Mouse (Mus musculus): ENCODE measurements at regions not wholly inside any gene's neighbourhood (a gene's known extent, or its start where the extent isn't known, plus 50 kb on each side); places are given as distances from the start of the nearest gene placed in this dataset.

- DNase-seq (ENCODE audit: low spot score in 2 of 2) = no peak
Observed at GRCm38 (mm10) chr14:99516703-99517102, 218.2 kb downstream of the Klf5 start.

DNA sequence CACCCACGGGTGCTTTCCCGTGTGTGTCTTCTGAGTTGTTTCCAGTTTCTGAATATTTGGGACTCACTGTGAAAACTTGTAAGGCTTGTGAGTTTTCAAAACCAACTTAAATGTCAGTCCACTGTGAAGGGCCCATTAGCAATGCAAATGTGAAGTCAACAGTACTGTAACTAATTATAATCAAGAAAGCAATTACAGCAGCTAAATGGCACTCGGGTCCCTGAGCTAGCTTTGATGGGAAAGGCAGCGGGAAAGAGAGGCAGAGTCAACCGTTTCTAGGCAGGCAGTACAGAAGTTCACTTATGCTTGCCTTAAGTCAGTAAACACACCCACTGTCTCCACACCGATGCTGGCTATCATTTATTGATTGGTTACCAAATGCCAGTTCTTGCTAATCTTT, 221.9 kb downstream of the Klf5 start:
- no peak for DNase-seq (ENCODE audit: low spot score in 2 of 2)

DNA sequence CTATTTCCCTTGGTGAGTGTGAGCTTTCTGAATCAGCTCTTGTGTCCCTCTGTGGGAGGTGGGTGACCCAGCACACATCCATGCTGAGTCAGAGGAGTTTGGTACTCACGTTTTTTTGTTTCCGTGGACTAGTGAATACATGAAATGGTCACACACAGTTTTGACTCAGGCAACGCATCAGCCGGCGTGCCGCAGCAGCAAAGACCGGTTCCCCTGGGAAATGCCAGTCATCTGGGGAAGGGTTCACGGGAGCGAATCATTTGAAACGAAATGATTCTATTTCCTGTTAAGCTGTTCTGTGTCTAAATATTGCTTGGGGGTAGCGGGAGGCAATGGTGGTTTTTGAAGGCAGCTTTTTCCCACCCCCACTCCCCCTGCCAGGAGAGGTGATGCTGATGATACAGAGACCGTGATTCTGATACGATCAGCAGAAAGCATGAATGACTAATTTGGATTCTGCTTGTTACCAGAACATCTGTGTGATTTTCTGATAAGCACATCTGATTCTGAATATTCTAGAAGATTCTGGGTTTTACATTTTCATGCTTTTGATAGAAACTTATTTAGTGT, 223.5 kb downstream of the Klf5 start:
- DNase-seq (ENCODE audit: low spot score in 2 of 2) = peak; percentile 3 to 5

GRCm38 (mm10) chr14:99535781-99536180, 237.3 kb downstream of the Klf5 start:
- no peak for DNase-seq (ENCODE audit: low spot score in 2 of 2)

DNA sequence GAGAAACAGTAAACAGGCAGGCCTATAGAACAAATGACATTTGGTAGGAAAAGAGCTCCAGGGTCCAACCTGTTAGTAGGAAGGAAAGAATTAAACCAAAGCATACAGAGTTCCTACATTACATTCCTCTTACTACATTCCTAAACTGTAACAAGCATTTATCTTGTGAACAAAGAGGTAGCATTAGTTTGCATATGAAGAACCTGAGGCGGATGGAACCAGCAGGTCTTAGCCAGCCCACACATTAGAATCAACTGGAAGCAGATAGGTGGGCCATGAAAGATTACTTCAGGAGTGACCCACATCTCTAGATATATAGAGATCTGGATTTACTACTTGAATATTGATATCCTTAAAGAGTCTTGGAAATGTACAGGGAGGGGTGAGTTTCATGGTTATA, 238.8 kb downstream of the Klf5 start:
- DNase-seq (ENCODE audit: low spot score in 2 of 2) = no peak

GRCm38 (mm10) chr14:99541716-99542115, 243.2 kb downstream of the Klf5 start:
- no peak for DNase-seq (ENCODE audit: low spot score in 2 of 2)

GRCm38 (mm10) chr14:99547931-99548330, 249.4 kb downstream of the Klf5 start:
- DNase-seq (ENCODE audit: low spot score in 2 of 2) = peak in 1 of 2 experiments; percentile 1

DNA sequence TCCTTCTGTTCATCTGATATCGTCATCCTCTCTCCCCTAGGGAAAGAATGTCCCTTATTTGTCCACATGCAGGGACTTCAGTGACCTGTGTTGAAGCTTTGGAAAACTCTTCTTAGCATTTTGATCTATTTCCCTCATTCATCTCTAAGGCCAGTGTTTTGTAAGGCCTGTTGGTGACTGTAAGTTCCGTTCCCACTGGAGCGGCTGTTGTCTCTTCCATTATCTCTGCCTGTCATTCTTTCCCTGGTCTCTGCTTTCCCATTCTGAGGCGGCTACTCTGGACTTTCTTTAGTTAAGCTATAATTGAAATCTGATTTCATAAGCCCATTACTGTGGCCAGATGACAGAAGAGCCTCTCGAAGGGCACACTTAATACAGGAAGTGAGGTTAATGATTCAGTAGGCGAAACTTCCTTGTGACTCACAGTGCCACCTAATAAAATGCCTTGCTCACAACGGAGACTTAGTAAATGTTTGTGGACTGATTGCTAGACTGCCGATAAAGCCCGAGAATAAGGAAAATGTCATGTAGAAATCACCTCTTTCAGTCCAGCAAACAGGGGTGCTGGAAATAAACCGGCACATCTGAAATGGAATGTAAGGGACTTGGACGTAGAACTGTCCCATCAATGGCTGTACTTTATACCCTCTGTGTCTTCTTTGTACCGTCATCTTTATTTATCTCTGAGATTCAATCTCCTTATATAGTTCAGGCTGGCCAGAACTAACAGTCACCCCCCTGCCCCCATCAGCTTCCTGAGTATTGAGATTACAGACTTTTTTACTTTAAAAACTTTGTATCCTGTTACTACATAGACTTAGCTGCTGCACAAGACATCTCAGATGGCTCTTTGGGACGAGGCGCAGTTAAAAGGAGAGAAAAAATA, 250.1 kb downstream of the Klf5 start:
- no peak for DNase-seq (ENCODE audit: low spot score in 2 of 2)

- DNase-seq (ENCODE audit: low spot score in 2 of 2) = no peak
Observed at GRCm38 (mm10) chr14:99564024-99564423, 265.5 kb downstream of the Klf5 start.

DNA sequence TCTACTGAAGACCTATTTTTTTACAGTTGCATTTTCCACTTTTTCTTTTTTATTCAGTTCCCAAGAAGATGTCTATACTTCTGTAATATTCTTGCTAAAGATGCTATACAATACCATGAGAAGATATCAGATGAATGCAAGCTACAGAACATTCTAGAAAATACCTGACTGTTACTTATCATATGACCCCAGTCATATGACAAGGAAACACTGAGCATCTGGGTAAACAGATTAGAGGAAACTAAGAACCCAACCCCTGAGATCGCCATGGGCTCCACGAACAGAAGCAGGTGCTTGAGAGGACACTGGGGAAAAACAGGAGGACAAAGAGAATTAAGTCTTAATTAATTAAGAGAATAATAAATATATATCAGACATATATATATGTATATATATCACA, 275.7 kb downstream of the Klf5 start:
- DNase-seq (ENCODE audit: low spot score in 2 of 2) = no peak

DNA sequence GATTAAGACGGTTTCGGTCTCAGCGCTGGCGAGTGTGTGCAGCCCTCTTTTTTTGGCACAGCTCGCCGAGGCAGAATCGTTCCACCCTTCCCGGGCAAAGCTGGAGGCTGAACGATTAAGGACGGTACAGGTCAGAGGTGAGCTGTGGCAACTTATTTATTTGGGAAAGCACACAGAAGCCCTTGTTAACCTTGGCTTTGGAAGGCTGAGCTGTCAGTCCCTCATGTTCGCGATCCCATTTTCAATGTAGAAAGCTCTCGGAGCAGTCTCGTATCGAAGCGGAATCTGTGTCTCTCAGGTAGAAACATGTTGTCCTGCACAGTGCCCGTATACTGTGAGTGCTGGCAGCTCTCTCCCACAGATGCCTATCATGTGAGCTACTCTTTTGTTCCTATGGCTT, 280.2 kb downstream of the Klf5 start:
- no peak for DNase-seq (ENCODE audit: low spot score in 2 of 2)

DNA sequence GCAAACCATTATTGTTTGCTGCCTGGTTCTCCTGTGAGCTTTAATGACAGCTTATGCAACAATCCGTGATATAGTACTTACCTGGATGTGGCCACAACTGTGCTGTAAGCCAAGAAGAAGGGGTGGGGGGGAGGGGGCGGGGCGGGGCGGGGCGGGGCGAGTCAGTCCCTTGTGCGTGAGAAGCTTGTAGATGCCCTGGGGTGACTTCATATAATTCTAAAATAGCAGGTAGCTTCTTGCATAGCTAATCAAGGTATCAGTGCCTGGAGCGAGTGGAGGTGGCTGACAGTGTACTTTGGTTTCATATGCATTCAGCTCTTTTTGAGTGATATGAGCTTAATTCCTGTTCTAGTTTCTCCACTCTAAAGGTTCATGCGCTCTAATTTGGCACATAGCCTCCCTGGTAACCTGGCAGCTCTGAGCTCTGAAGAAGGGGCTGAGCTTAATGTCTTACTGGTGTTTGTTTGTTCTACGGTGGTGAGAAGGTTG, 280.8 kb downstream of the Klf5 start:
- no peak for DNase-seq (ENCODE audit: low spot score in 2 of 2)

DNA sequence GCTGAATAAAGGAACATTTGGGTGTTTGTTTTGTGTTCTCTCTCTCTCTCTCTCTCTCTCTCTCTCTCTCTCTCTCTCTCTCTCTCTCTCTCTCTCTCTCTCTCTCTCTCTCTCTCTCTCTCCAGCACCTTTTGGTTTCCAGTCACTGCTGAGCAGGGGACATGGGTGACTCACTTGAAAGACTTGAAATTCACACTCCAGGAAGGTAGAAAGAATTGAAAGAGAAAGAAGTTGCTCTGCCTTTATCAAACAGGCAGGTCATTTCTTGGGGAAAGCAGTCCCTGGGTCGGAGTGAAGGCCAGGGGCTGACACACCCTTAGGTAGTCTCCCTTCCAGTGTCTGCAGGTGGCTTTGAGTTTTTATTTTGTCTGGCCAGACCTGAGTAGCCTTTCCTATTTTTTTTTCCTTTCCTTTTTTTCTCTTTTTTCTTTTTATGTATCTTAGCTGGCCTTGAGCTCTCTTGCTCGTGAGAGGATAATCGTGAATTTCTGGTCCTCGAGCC, 281.3 kb downstream of the Klf5 start:
- DNase-seq (ENCODE audit: low spot score in 2 of 2) = no peak

- no peak for DNase-seq (ENCODE audit: low spot score in 2 of 2)
Observed at GRCm38 (mm10) chr14:99584144-99584543, 285.7 kb downstream of the Klf5 start.

DNA sequence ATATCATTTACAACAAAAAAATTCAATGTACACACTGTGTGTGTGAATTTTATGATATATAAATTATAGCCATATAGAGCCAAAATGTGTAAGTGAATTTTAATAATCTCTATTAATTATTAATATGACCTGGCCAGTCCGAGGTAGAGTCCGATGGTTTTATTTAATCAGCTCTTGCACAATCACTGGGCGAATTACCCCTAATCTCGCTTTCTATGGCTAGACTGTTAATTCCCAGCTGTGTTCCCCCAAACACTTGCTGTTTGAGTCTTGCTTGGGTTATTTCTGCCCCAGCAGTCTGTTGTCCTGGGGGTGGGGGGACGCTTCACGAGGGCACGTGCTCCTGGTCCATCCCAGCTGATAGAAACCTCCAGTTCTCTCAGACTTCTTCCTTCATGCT, 287.5 kb downstream of the Klf5 start:
- DNase-seq (ENCODE audit: low spot score in 2 of 2) = no peak

- DNase-seq (ENCODE audit: low spot score in 2 of 2) = no peak
Observed at GRCm38 (mm10) chr14:99590854-99591470, 292.5 kb downstream of the Klf5 start.

- no peak for DNase-seq (ENCODE audit: low spot score in 2 of 2)
Observed at GRCm38 (mm10) chr14:99592922-99593321, 294.4 kb downstream of the Klf5 start.

DNA sequence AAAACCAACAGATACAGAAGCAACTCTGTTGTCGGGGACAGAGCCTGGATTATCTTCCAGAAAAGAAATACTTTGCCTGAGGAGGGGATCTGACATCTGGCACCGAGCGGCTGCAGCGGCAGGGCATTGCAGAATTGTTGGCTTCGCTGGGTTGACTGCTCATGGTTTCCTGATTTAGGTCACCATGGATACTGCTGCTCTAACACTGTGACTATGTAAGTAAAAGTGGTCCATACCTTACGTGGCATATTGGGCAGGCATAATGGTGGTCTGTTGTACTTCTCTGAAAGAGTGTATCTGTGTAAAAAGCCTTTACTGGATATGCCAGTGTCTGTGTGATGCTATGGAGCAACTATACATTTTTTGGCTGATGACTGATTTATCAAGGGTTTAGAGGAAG, 295.4 kb downstream of the Klf5 start:
- DNase-seq (ENCODE audit: low spot score in 2 of 2) = no peak

GRCm38 (mm10) chr14:99601900-99602299, 303.4 kb downstream of the Klf5 start:
- DNase-seq (ENCODE audit: low spot score in 2 of 2) = no peak

DNA sequence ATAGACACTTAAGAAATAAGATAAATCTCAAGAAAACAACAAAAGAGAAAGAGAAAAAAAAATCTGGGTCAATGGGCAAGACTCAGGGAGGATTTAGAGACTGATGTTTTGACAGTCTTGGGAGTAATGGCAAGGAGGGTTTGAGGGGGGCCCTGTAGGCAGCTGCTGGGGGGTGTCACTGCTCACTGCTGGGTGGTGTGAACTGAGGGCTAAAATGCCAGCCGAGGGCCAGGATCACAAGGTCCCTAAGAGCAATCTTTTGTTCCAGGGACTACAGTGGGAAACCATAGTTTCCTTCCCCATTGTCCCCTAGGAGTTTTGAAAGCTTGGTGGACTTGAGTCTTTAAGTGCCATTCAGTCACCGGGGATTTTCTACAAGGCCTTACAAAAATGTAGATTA, 304.8 kb downstream of the Klf5 start:
- no peak for DNase-seq (ENCODE audit: low spot score in 2 of 2)

DNA sequence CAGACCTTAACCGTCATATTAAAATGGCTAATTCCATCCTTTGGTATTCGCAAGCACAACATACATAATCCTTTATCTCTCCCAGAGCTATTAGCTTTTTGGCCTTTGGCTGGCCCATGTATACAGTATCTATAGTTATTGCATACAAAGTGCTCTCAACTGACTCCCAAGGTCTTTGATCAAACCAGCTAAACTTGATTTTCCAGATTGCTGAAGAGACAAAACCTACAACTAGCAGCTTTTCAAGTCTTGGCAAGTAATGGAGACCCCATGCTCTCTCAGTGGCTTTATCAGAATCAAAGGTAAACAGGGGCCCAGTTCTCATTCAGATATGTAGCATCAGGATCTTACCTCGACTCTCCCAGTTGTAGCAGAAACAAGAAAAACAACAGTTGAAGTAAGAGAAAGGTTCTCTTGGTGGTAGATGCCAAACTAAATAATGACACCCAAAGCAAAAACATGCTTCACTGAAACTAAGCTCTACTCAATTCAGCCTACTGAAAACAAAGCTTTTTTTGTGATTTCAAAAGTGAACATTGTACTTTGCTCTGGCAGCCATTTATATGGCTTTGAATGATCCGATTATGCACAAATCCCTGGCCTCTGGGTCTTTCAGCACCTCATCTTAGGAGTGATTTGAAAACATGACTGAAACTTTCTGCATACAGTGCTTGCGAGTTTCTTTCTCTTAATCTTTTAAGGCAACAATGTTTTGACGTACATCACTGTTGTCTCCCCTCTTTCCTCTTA, 307.0 kb downstream of the Klf5 start:
- no peak for DNase-seq (ENCODE audit: low spot score in 2 of 2)
